Mouse (Mus musculus) frontal cortex, postnatal 36 days (tissue): ENCODE results near the gene Atrnl1.

Source experiments
- DNase-seq, 2 experiments: peaks; one replicate each; pipeline ENCODE4 v3.0.0; 2022; ENCODE audit warnings: low spot score in 2 of 2

Atrnl1 gene

DNA sequence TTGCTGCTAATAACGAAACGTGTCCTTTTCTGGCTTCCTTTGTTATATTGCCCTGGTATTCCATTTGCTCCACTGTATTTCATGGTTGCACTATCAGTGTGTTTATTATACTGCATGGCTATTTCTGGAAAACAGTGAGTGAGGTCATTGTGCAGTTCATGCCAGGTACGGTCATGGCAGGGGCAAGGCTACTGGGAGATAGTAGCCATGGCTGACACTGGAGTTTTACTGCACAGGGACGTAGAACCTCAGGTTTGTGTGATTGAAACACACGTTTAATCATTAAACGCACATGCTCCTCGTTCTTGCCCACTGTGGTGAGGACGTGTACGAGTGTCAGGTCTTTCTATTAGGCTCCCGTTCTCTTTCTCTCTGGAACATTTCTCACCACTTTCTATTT is 314.8 kb downstream of the Atrnl1 start:
- no peak for DNase-seq

DNA sequence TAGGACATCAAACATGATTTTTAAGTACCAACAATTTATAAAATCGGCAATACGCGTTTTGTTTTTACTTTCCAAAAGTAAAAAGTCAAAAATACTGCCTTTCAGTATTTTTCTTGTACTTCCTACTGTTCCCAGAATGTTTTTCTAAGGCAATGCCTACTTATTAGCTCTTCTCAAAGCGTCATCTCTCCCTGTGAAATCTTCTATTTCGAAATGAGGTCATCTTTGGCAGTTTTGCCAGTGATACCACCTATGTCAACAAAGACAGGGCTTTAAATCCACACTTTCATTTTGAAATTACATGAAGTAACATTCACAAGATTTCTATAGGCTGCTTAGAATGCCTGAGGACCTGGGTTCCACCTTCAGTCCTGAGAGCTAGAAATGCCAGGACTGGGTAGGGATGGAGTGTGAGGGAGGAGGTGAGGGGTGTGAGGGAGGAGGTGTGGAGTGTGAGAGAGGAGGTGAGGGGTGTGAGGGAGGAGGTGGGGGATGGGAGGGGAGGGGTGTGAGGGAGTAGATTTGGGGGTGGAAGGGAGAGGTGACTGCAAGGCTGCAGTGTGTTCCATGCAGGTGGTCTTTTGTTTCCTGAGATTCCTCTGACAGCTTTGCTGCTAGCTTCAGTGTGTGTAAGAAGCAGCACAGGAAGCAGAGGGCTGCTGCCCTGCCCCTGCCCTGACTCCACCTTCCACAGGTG is 315.5 kb downstream of the Atrnl1 start:
- DNase-seq, result no peak

GRCm38 (mm10) chr19:57926941-57927471 is 316.2 kb downstream of the Atrnl1 start:
- no peak for DNase-seq

DNA sequence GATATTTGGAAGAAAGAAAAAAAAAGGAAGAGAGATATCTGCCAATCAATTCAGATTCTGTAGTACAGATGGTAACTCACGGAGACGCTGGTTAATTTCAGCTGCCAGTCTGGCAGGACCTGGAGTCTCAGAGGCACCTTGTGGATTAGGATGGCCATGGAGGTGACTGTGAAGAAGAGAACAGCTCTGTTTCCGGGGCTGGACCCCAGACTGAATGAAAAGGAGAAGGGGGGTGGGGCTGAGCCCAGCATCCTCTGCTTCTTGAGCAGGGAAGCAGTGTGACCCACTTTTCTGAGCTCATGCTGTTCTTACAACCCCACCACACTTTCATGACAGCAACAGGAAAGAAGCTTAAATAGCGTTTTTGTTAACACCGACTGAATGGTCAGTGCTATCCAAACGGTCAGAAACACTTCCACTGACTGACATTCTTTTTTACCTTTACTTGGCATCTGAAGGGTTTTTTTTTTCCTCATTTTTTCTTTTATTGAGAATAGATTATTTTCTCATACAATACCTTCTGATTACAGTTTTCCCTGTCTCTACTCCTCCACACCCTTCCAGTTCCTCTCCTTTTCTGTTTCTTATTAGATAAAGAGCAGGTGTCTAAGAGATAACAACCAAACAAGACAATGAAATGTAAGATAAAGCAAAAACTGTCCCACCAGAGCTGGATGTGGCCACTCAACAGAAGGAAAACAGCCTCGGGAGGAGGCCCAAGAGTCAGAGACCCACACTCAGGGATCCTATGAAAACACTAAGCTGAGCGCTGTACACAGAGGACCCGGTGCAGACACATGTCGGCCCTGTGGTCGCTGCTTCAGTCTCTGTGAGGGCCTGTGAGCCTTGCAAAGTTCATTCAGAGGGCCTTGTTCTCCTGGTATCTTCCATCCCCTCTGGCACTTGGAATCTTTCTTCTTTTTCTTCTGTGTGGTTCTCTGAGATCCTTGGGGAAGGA is 317.0 kb downstream of the Atrnl1 start:
- no peak for DNase-seq

DNA sequence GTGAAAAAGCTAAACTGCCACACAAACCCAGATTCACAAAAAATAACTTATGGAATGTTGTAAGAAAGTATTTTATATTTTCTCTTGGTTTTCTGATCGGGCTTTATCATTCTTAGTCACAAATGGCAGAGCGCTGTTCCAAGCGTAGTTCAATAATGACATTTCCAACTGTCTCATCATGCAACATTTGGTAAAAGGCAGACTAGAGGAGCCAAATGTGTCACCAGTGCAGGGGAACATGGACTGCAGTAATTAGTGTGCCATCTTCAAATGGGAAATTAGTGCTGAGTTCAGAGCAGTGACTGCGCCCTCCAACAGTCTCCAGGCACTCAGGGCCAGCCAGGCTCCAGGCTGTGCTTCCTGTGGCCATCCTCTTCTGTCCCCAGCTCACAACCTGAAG is 320.8 kb downstream of the Atrnl1 start:
- no peak for DNase-seq

GRCm38 (mm10) chr19:57936865-57937264 is 326.0 kb downstream of the Atrnl1 start:
- no peak for DNase-seq

GRCm38 (mm10) chr19:57939166-57939565 is 328.3 kb downstream of the Atrnl1 start:
- no peak for DNase-seq

- DNase-seq, result peak; percentile 59 to 70
Measured at GRCm38 (mm10) chr19:57941529-57941928, 330.7 kb downstream of the Atrnl1 start.

DNA sequence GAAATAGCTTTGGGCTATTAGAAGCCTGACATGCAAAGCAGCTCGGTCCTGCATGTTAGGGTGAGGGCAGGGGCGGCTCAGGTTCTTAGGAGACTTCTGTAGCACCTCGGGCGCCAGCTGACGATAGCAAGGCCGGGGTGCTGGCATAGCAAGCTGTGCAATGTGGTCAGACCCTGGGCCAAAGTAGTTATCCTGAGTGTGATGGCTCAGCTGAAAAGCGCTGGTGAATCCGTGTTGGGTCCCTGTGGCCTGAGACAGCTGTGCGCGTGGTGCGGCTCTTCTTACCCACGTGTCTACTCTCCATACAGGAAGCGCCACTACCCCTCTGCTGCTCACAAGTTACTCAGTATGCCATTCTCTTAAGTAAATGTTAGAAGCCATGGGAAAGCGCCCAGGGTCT is 331.4 kb downstream of the Atrnl1 start:
- no peak for DNase-seq

- DNase-seq, result no peak
Measured at GRCm38 (mm10) chr19:57943308-57943707, 332.5 kb downstream of the Atrnl1 start.

DNA sequence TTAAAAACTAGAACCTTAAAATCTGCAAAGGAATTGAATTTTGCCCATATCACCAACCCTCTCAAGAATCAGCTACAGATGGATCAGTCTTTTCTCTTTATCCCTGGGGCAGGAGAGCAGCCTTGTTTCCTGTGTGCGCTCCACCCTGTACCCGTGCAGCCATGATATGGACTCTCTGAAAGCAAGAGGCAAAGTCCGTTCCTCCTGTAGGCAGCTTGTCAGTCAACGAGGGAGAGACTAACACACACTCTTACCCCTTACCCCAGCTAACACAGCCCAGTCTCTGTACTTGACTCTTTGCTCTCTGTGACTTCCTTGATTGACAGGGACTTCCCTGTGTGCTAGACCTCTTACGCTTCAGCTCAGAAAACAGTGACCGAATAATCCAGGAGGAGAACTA is 333.8 kb downstream of the Atrnl1 start:
- no peak for DNase-seq

DNA sequence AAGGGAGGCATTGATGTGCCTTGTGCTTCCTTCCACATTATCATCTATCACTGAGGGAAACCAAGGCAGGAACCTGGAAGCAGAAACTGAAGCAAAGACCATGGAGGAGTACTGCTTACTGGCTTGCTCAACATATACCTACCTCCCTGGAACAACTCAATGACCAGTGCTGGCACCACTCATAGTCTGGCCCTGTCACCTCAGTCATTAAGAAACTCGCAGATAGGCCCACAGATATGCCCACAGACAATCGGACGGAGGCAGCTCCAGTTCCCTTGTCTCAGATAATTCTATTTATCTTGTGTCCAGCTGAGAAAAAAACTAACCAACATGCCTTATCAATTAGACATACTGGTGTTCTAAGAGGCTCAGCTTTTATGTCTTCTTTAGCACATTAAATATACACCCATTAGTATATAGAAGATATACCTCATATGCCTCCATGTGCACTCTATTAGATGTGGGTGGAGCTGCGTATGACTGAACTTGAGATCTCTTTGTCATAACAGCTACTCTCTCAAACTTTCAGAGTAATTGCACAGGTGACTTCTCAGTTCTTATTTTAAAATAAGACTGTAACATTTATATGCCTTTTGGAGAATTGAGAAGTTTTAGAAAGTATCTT is 334.9 kb downstream of the Atrnl1 start:
- no peak for DNase-seq

- DNase-seq, result no peak
Measured at GRCm38 (mm10) chr19:57948489-57948888, 337.7 kb downstream of the Atrnl1 start.

GRCm38 (mm10) chr19:57949260-57949917 is 338.6 kb downstream of the Atrnl1 start:
- DNase-seq, result no peak

GRCm38 (mm10) chr19:57954131-57954530 is 343.3 kb downstream of the Atrnl1 start:
- no peak for DNase-seq

GRCm38 (mm10) chr19:57956459-57956858 is 345.6 kb downstream of the Atrnl1 start:
- DNase-seq, result no peak

GRCm38 (mm10) chr19:57957363-57957762 is 346.5 kb downstream of the Atrnl1 start:
- no peak for DNase-seq

DNA sequence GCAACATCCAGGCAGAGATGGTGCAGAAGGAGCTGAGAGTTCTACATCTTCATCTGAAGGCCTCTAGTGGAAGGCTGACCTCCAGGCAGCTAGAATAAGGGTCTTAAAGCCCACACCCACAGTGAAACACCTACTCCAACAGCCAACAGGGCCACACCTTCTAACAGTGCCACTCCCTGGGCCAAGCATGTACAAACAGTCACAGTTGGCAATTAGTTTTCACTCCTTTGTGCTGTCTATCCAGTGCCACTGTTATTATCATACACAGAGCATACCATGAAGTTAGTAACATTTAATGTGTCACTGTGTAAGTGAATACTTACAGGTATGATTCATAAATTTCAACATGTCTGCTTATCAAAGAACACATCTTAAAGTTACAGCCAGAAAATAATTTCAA is 347.3 kb downstream of the Atrnl1 start:
- no peak for DNase-seq

- DNase-seq, result no peak
Measured at GRCm38 (mm10) chr19:57958726-57959125, 347.9 kb downstream of the Atrnl1 start.

DNA sequence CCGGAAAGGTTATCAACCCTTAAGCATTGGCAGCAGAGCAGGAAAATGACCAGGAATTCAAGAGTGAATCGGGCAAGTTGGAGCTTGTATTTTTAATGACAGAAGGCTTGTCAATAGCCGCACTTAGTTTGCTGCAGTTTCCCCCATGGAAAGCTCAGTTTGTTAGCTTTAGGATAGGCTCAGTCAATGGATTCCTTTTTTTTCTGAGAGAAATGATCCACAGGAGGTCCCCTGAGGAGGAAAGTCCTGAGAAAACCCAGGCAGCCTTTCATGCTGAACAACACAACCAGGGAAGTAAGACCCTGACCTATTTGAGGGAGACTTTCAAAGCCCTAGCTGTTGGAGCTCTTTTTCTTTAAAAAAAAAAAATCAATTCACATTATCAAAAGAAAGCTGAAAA is 350.5 kb downstream of the Atrnl1 start:
- no peak for DNase-seq

DNA sequence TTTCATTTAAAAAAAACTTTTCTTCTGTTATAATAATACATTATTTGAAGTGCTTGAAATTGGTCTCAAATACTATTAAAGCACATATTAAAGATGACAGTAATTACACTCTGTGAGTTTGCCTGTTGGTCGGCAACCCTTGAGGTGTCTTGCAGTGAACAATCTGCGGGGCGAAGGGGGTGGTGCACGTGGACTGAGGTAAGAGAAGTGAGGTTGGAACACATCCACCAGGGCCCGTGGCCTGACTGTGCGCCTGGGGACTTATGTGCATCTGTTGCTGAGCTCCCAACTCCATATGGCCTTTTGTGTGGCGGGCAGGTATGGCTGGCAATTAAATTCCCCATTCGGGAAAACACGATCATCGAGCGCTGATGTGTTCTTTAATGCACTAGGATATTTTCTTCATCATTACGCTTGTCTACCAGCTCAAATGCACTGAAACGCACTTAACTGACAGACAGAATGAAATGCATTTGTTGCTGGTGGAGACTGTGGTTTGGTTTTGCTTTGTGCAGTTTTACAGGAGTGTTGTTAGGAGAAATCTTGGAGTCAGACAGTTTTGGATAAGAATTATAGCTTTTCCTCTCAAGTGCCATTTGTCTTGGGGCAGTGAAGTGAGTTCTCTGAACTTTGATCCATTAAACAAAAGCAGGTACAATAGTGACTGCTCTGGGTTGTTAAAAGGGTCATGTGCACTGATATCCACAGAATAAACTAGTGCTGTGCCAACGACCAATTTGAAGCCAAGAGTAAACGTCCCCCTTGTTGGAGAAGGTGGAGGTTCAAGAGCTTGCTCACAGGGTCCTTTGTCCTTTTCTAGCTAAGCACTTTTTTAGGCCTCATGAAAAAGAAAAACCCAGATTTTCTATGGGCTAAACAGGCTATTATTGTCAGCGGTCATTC is 351.2 kb downstream of the Atrnl1 start:
- no peak for DNase-seq
